Mouse (Mus musculus): ENCODE data around the gene Ndufaf1. TPM values are rescaled to one million over a fixed set of nuclear protein-coding genes. Genes with fewer than 3 reads are reported as not detected.

Gene Ndufaf1
- 3.9 and 7.1 TPM in 2 replicates for polyA plus RNA-seq (2012)

DNA sequence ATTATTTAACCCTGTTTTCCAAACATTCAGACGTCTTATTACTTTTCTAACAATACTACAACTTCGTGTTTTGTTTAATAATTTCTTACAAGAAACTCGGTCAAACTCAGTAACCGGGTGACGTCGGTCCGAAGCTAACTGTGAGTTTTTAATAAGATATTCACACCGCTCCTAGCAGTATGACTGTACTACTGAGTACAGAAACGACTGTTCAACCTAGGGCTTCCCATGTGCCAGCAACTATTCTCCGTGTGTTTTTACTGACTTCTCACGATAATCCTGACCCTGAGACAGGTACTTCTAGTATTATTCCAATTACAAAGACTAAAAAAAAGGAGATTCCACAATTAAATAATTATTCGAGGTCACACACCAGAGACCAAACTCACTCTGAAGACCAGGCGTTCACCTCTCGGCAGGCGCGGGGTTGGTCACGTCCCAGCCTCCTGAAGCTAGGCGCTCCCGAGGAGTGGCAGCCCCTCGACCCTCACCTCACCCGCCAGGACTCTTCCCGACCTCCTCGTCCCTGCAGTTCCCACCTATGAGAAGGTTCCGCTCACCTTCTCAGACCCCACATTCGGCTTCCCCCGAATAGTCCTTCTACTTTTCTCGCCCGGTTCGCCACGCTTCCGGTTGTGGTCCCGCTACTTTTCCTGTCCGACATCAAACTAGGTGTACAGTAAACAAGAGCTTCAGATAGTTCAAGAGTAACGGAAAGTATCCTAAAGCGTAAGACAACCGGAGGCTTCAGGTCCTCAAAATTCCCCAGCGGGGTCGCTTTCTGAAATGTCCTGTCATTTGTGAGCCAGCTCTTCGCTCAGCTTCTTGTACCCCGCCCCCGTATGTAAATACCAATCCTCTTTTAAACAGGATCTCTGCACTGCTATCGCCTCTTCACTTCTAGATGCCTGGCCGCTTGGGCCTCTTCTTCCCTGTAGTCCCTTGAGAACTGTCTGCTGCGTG, at the start of gene Ndufaf1:
Ndufaf1 (minus strand) TSS at position 608 of the 963 bp plus-strand sequence.
- no peak for TF ChIP-seq GATA1 (IDR thresholded peaks at IDR 0.05; ENCODE audit: low read length)

DNA sequence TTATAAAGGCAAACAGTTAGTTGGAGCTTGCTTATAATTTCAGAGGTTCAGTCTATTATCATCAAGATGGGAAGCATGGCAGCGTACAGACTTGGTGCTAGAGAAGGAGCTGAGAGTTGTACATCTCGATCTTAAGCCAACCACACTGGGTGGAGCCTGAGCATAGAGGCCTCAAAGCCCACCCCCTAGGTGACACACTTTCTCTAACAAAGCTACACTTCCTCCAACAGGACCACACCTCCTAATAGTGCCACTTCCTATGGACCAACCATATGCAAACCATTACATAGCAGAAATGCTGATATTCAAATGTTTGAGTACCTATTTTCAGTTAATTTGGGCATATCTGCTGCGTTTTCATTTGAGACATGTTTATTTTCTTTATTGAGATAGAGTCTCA, 47.4 kb upstream of the Ndufaf1 start:
- TF ChIP-seq GATA1 (IDR thresholded peaks at IDR 0.05; ENCODE audit: low read length), result no peak

DNA sequence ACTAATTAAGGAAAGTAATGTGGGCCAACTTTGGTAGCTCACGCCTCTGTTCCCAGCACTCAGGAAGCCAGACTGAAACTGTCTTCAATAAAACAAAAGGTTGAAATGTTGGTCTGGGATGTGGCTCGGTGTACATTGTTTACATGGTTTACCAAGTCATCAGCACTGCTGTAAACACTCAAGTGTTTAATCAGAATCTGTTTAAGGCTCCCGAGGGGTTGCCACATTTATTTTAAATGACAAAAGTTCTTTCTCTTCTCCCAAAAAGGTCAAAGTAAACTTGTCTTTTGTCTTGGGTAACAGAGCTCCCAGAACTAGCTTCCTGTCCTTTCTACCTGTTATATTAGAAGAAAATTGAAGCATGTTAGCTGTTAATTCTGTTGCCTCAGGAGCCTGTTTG, 45.0 kb upstream of the Ndufaf1 start:
- no peak for TF ChIP-seq GATA1 (IDR thresholded peaks at IDR 0.05; ENCODE audit: low read length)

DNA sequence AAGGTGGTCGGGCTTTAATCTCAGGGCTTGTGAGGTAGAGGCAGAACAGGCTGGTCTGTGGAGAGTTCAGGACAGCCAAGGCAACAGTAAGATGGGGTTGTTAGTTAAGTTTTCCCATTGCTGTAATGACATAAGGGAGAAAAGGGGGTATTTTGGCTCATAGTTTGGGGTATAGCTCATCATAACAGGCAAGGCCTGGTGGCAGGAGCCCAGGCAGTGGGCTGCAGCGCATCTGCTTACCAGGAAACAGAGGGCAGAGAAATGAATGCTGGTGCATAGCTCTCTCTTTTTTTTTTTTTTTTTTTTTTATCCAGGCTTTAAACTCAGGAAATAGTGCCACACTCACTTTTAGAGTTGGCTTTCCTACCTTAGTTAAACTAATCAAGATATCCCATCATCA, 40.5 kb upstream of the Ndufaf1 start:
- TF ChIP-seq GATA1 (IDR thresholded peaks at IDR 0.05; ENCODE audit: low read length), result no peak

DNA sequence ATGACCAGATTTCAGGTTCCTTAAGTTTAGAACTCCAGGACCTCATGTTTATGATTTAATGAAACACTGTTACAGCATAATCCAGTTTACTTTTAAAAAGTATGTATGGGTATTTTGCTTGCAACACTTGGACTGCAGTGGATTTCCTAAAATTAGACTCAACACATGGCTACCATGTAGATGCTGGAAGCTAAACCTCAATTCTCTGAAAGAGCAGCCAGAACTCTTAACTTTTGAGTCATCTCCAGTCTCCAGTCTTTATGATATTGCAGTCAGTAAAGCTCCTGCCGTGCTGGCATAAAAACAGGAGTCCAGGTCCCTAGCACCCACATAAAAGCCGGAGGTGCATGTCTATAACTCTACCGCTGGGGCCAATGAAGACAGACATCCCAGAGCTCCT, 37.3 kb upstream of the Ndufaf1 start:
- TF ChIP-seq GATA1 (IDR thresholded peaks at IDR 0.05; ENCODE audit: low read length), result no peak

DNA sequence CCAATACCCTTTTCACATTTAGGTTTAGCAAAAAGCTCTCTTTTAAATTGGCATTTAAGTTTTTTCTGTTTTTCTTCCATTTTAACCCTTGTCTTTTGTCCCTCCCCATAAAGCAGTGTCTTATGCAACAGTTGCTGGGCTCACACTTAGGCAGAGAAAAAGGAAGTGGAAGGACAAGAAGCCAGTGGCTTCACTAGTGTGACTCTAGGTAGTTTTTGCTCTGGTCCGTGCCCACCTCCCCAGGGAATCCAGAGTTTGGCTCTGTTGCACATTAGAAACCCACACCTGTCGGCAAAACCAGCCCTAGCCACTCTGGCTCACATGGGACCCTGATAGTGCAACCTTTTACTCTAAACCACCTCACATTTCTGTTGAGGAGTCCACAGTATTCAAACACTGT, 35.8 kb upstream of the Ndufaf1 start:
- no peak for TF ChIP-seq GATA1 (IDR thresholded peaks at IDR 0.05; ENCODE audit: low read length)

DNA sequence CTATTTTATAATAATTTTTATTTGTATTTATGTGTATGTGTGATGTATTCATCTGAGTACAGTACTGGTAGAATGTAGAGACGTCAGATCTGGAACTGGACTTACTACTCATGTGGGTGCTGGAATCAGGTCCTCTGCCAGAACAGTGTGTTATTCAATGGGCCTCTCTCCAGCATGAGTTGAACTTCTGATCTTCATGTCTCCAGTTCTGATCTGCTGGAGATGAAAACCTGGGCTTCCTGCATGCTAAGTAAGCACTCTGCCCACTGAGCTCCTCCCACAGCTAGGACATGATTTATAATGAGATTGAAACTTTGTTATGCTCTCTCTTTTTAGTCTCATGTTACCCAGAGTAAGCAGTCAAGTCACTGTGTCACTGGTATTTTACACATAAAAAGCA, 33.5 kb upstream of the Ndufaf1 start:
- no peak for TF ChIP-seq GATA1 (IDR thresholded peaks at IDR 0.05; ENCODE audit: low read length)

DNA sequence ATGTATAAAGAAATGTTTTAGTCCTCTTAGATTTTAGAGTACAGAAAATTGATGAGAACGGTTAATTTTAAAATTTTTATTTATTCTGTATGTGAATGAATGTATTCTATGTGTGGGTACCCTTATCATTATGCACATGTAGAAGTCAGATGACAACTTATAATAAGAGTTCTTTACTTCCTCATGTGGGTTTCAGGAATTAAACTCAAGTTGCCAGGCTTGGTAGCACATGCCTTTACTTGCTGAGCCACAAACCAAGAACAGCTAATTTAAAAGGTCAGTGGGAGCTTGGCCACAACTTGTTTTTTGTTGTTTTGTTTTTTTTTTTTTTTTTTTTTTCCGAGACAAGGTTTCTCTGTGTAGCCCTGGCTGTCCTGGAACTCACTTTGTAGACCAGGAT, 32.2 kb upstream of the Ndufaf1 start:
- TF ChIP-seq GATA1 (IDR thresholded peaks at IDR 0.05; ENCODE audit: low read length), result no peak

DNA sequence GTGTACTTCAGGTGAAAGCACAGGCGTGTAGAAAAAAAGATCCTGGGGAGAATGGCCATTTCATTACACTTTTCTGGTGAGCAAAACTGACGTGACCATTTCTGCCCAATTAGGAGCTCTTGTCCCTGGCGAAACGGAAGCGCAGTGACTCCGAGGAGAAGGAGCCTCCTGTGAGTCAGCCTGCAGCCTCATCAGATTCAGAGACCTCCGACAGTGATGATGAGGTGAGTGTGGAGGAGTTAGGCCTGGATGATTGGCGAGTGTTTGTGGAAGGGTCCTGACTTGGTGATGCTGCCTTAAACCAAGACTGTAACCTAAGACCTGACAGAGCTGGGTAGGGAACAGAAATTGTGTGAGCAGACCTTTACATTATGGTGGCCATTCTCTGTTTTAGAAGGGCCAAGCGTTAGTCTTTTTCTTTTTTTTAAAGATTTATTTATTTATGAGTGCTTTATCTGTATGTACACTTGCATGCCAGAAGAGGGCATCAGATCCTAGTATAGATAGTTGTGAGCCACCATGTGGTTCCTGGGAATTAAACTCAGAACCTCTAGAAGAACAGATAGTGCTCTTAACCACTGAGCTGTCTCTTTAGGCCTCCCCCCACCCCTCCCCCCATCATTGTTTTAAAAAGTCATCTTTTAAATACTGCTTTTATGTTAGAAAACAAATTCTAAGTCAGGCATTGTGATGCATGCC, 29.5 kb upstream of the Ndufaf1 start:
- TF ChIP-seq GATA1 (IDR thresholded peaks at IDR 0.05; ENCODE audit: low read length), result no peak

DNA sequence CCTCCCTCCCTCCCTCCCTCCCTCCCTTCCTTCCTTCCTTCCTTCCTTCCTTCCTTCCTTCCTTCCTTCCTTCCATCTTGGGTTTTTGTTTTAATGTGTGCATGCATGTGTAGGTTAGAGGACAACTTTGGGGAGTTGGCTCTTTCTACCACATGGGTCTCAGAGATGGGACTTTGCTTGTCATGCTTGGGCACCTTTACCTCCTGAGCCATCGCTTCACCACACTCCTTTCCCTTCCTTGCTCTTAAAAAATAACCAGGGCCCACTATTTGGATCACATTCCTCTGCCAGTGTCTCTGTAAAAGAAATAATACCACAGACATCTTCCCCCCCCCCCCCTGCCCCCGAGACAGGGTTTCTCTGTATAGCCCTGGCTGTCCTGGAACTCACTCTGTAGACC, 21.1 kb upstream of the Ndufaf1 start:
- no peak for TF ChIP-seq GATA1 (IDR thresholded peaks at IDR 0.05; ENCODE audit: low read length)

DNA sequence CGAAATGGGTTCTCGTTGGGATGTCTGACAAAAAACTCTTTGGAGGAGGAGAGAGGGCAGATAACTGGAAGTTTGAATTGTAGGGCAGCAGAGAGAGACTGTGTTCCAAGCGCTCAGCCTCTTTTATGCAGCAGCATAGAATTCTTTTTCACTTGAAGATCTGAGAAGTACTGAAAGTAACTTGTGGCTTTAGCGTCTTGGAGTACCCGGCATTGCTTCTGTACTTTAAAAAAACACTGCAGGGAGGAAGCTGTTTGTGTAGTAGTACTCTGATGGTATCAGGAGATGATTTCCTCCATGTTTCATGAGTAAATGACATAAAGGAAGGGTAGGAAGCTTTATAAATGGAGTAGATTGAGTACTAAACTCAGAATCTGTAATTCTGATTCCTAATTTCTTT, 13.2 kb upstream of the Ndufaf1 start:
- TF ChIP-seq GATA1 (IDR thresholded peaks at IDR 0.05; ENCODE audit: low read length), result no peak

DNA sequence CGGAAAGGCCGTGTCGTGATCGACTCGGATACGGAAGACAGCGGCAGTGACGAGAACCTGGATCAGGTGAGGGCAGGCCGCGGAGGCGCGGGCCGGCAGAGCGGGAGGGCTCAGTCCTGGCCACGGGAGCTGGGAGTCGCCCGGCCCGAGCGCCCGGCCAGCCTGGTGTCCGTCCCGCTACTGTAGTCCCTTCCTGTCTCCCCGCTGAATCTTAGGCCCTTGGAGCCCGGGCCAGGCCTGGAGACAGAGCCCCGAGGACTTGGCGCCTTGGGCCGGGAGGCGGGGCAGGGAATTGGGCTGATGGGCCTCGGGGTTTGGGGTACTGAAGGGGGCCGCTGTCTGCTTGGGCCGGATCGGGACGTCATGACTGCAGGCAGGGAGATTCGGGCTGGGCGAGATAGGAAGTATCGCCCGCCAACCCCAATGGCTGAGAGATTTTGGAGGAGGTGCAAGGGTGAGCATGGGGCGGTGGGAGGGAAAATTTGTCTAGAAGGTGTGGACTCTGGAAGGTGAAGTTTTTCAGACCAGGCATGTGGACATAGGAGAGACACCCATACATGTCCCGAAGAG, 12.7 kb upstream of the Ndufaf1 start:
- TF ChIP-seq GATA1 (IDR thresholded peaks at IDR 0.05; ENCODE audit: low read length), result no peak

DNA sequence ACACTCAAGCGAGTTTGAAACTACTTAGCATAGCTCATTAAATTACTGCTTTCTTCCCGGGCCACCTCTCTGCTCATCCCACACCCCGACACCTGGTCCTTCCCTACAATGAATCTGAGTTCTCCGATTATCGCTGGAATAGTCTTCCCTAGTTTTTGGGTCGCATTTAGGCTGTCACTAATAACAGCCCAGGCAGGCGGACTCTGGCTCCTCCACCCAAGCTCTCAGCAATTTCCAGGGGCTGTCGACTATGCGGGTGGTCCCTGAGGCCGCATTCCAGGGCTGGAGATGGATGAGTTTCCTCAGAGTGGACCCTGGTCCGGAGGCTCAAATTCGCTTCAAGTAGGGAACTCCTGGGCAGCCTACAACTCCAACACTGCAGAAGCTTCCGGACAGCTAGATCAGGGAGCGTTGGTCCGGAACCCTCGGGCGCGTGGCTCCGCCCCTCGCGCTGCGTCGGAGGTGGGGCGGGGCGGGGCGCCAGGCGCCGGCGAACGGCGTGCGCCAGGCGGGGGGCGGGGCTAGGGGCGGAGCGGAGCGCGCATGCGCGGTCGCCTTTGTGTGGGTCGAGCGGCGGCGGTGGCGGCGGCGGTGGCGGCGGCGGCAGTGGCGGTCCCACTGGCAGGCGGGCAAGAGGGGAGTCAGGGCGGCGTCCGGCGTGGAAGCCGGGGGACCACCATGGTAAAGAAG, 12.0 kb upstream of the Ndufaf1 start, which contains the start of gene Rtf1:
Rtf1 (plus strand) TSS at position 544 of the 690 bp plus-strand sequence.
- no peak for TF ChIP-seq GATA1 (IDR thresholded peaks at IDR 0.05; ENCODE audit: low read length)

DNA sequence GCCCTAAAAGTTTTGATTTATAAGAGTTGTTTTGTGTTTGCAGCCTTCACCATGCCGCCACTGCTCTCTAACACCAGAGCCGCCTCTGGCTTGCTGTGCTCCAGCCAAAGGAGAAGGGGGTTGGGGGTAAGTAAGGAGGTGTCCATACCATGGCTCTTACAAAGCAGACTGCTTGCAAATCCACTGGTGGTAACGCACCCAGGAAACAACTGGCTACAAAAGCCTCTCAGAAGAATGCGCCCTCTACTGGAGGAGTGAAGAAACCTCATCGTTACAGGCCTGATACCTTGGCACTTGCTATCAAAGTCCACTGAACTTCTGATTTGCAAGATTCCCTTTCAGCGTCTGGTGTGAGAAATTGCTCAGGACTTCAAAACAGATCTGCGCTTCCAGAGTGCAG, 6.4 kb upstream of the Ndufaf1 start:
- TF ChIP-seq GATA1 (IDR thresholded peaks at IDR 0.05; ENCODE audit: low read length), result no peak

DNA sequence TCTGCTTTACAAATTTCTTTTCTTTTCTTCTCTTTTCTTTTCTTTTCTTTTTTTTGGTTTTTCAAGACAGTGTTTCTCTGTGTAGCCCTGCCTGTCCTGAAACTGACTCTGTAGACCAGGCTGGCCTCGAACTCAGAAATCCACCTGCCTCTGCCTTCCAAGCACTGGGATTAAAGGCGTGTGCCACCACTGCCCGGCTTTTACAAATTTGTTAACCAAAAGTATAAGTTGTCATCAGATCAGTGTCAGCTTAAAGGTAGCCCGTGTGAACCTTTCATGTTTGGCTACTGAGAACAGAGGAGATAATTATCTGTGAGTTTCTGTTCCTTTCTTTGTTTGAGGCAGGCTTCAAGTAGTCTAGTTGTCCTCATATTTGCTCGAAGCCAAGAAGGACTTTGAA, 18.4 kb downstream of the Ndufaf1 start:
- TF ChIP-seq GATA1 (IDR thresholded peaks at IDR 0.05; ENCODE audit: low read length), result no peak
